Mouse (Mus musculus) cerebellum, adult (tissue): ENCODE measurements around the gene Tbcc.
"Not testable (repeated sequence)": the region's sequence is repeated elsewhere in the genome, so short reads cannot be mapped to it uniquely, and the experiment has no call there.

ENCODE experiments used
- ATAC-seq: cut with Nextera tagmentation; 2 replicates; pipeline ENCODE4 v1.9.2; 2017; ENCODE audit warnings: mild to moderate bottlenecking, moderate library complexity, mixed read lengths; ENCODE audit not compliant: insufficient number of reproducible peaks, low FRiP score, low TSS enrichment

The Tbcc gene

GRCm38 (mm10) chr17:46890116-46890815, at the start of gene Tbcc:
Gene Tbcc, plus strand, starts transcription at chr17:46890684.
- peak; percentile 87 for ATAC-seq

- no peak for ATAC-seq
Observed at GRCm38 (mm10) chr17:46843022-46843421, 47.5 kb upstream of the Tbcc start.

GRCm38 (mm10) chr17:46843716-46844115, 46.8 kb upstream of the Tbcc start:
- no peak for ATAC-seq

- ATAC-seq = 0 out of 2 replicates have a peak, but pooled peaks have one; percentile 26
Observed at GRCm38 (mm10) chr17:46844811-46845210, 45.7 kb upstream of the Tbcc start.

- ATAC-seq = no peak
Observed at GRCm38 (mm10) chr17:46845262-46845661, 45.2 kb upstream of the Tbcc start.

GRCm38 (mm10) chr17:46846573-46846972, 43.9 kb upstream of the Tbcc start:
- ATAC-seq = not testable (repeated sequence)

GRCm38 (mm10) chr17:46847206-46847605, 43.3 kb upstream of the Tbcc start:
- no peak for ATAC-seq

GRCm38 (mm10) chr17:46852725-46853124, 37.8 kb upstream of the Tbcc start:
- no peak for ATAC-seq

- no peak for ATAC-seq
Observed at GRCm38 (mm10) chr17:46853281-46853680, 37.2 kb upstream of the Tbcc start.

- ATAC-seq = no peak
Observed at GRCm38 (mm10) chr17:46854096-46854495, 36.4 kb upstream of the Tbcc start.

GRCm38 (mm10) chr17:46854640-46855110, 35.8 kb upstream of the Tbcc start:
- ATAC-seq = no peak

- ATAC-seq = no peak
Observed at GRCm38 (mm10) chr17:46855328-46856106, 35.0 kb upstream of the Tbcc start.

- no peak for ATAC-seq
Observed at GRCm38 (mm10) chr17:46856107-46856388, 34.4 kb upstream of the Tbcc start.

GRCm38 (mm10) chr17:46856471-46857360, 33.8 kb upstream of the Tbcc start:
- peak; percentile 16; the same call in 1 of the 2 replicates for ATAC-seq

- ATAC-seq = peak; percentile 47; the same call in 1 of the 2 replicates
Observed at GRCm38 (mm10) chr17:46857361-46857902, 33.1 kb upstream of the Tbcc start.

- ATAC-seq = 0 out of 2 replicates have a peak, but pooled peaks have one; percentile 18
Observed at GRCm38 (mm10) chr17:46857903-46858748, 32.4 kb upstream of the Tbcc start, which contains the start of gene Bicral. Gene Bicral, minus strand, starts transcription at chr17:46858482.

- no peak for ATAC-seq
Observed at GRCm38 (mm10) chr17:46858749-46859444, 31.6 kb upstream of the Tbcc start.

- no peak for ATAC-seq
Observed at GRCm38 (mm10) chr17:46860120-46860519, 30.4 kb upstream of the Tbcc start.
